Mouse (Mus musculus) left cerebral cortex, adult 8-10 months (tissue): ENCODE data around the gene Ciart. TPM values are rescaled to one million over a fixed set of nuclear protein-coding genes. Genes with fewer than 3 reads are reported as not detected.
"Not testable (repeated sequence)": the region's sequence is repeated elsewhere in the genome, so short reads cannot be mapped to it uniquely, and the experiment has no call there.

Experiments
- DNase-seq, 2 experiments: peaks; one replicate each; pipeline ENCODE4 v3.0.0; 2022; ENCODE audit warnings: low spot score in 2 of 2
- total RNA-seq, 4 experiments: library from RNA; stranded (reverse); gene quantifications; 2 replicates each; pipeline ENCODE4 v1.2.4; 2022

The Ciart gene
- total RNA-seq, 4 experiments from 2014 or later, result 27.0 to 55.7 (median 48.4) TPM

- DNase-seq, result no peak
Measured at GRCm38 (mm10) chr3:95865571-95865970, 16.5 kb downstream of the Ciart start.

GRCm38 (mm10) chr3:95865050-95865449 is 17.0 kb downstream of the Ciart start:
- peak; percentile 47 to 84 for DNase-seq

GRCm38 (mm10) chr3:95863578-95863977 is 18.5 kb downstream of the Ciart start:
- DNase-seq, result no peak

GRCm38 (mm10) chr3:95861796-95862195 is 20.3 kb downstream of the Ciart start:
- DNase-seq, result no peak

- no peak for DNase-seq
Measured at GRCm38 (mm10) chr3:95861216-95861615, 20.8 kb downstream of the Ciart start.

GRCm38 (mm10) chr3:95860323-95860722 is 21.7 kb downstream of the Ciart start:
- DNase-seq, result no peak

- not testable (repeated sequence) for DNase-seq
Measured at GRCm38 (mm10) chr3:95858278-95858677, 23.8 kb downstream of the Ciart start.

- not testable (repeated sequence) for DNase-seq
Measured at GRCm38 (mm10) chr3:95857050-95857449, 25.0 kb downstream of the Ciart start.

- DNase-seq, result no peak
Measured at GRCm38 (mm10) chr3:95856115-95856514, 25.9 kb downstream of the Ciart start.

- peak; percentile 84 to 92 for DNase-seq
Measured at GRCm38 (mm10) chr3:95855502-95856089, 26.5 kb downstream of the Ciart start, which contains the start of gene Prpf3. Prpf3 (minus strand) TSS chr3:95855885.

- no peak for DNase-seq
Measured at GRCm38 (mm10) chr3:95851317-95851716, 30.7 kb downstream of the Ciart start.

- DNase-seq, result no peak
Measured at GRCm38 (mm10) chr3:95850611-95851010, 31.4 kb downstream of the Ciart start.

- DNase-seq, result no peak
Measured at GRCm38 (mm10) chr3:95842503-95843214, 39.4 kb downstream of the Ciart start.

GRCm38 (mm10) chr3:95839250-95839649 is 42.8 kb downstream of the Ciart start:
- DNase-seq, result no peak

GRCm38 (mm10) chr3:95829053-95829452 is 53.0 kb downstream of the Ciart start:
- DNase-seq, result no peak

Other genes with a start within 250 kb of the Ciart start
- gene Mcl1, start 223.5 kb downstream of the Ciart start, total RNA-seq, result 10 to 100 TPM; 47.2 to 59.6 (median 54.3) TPM
- 10 to 100 TPM in 3 of 4 experiments, 1 to 10 TPM in 1; 9.4 to 12.9 (median 11.4) TPM for gene Adamtsl4, start 194.3 kb downstream of the Ciart start, total RNA-seq
- gene Ecm1, start 142.7 kb downstream of the Ciart start, total RNA-seq, result 10 to 100 TPM; 10.2 to 13.3 (median 11.7) TPM
- gene Tars2, start 122.0 kb downstream of the Ciart start, total RNA-seq, result 10 to 100 TPM; 36.2 to 40.6 (median 37.4) TPM
- 10 to 100 TPM; 60.1 to 68.9 (median 62.8) TPM for gene Rprd2, start 63.4 kb downstream of the Ciart start, total RNA-seq
- gene Prpf3, start 26.4 kb downstream of the Ciart start, total RNA-seq, result 10 to 100 TPM; 25.2 to 36.6 (median 36.3) TPM
- gene Mrps21, start 10.7 kb downstream of the Ciart start, total RNA-seq, result 100 to 1,000 TPM; 139 to 170 (median 151) TPM
- gene BC028528, start 9.8 kb upstream of the Ciart start, total RNA-seq, result 10 to 100 TPM in 1 of 4 experiments, 1 to 10 TPM in 3; 6.0 to 14.9 (median 8.1) TPM
- 10 to 100 TPM; 65.4 to 77.7 (median 72.4) TPM for gene Aph1a, start 11.7 kb upstream of the Ciart start, total RNA-seq
- 10 to 100 TPM; 12.2 to 20.3 (median 14.2) TPM for gene Car14, start 22.4 kb upstream of the Ciart start, total RNA-seq
- 100 to 1,000 TPM in 3 of 4 experiments, 10 to 100 TPM in 1; 95.2 to 110 (median 106) TPM for gene Anp32e, start 47.0 kb upstream of the Ciart start, total RNA-seq
- gene Plekho1, start 113.8 kb upstream of the Ciart start, total RNA-seq, result 10 to 100 TPM; 64.0 to 86.2 (median 81.6) TPM
- gene Vps45, start 176.2 kb upstream of the Ciart start, total RNA-seq, result 10 to 100 TPM; 44.9 to 55.2 (median 50.3) TPM
- 10 to 100 TPM; 33.4 to 40.7 (median 38.5) TPM for gene Otud7b, start 222.3 kb upstream of the Ciart start, total RNA-seq